Mouse (Mus musculus): ENCODE results near the gene Vmn2r5. TPM values are rescaled to one million over a fixed set of nuclear protein-coding genes. Genes with fewer than 3 reads are reported as not detected.
"Not testable (repeated sequence)": the region's sequence is repeated elsewhere in the genome, so short reads cannot be mapped to it uniquely, and the experiment has no call there.

The Vmn2r5 gene
- not detected in 2 replicates for total RNA-seq (2014; fragmentation: Nextera tagmentation)
- not detected in 2 replicates for total RNA-seq (2017)

DNA sequence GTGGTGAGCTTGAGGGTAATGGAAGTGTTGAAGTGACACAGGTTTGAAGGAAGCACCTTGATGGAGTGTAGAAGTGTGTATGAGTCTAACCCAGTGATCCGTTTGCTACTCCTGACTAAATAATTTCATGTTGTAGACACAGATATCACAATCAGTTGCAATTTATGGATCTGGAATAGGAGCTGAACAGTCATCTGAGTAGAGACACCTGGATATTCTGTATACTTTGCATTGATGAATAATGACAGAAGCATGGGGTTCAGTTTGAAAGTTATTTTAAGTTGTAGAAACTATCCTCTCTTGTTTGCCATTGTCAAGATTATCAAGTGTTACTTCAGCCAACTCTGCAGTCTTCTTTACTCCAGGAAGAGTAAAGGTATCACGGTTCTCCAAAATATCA lies at the start of gene Vmn2r5:
Vmn2r5 (minus strand) TSS at position 101 of the 400 bp plus-strand sequence.
- ATAC-seq (replicated peaks; ENCODE audit: low FRiP score, low TSS enrichment, poor library complexity, severe bottlenecking), result not testable (repeated sequence)

- ATAC-seq (replicated peaks; ENCODE audit: low FRiP score, low TSS enrichment, poor library complexity, severe bottlenecking), result not testable (repeated sequence)
These were observed 13.9 kb upstream of the Vmn2r5 start for GRCm38 (mm10) chr3:64523585-64523984.

Other genes with a start within 250 kb of the Vmn2r5 start
- gene Vmn2r3, start 220.1 kb downstream of the Vmn2r5 start, total RNA-seq (2014; fragmentation: Nextera tagmentation), result not detected in 2 replicates
- not detected in 2 replicates for gene Vmn2r3, start 220.1 kb downstream of the Vmn2r5 start, total RNA-seq (2017)
- gene Vmn2r4, start 94.5 kb downstream of the Vmn2r5 start, total RNA-seq (2014; fragmentation: Nextera tagmentation), result not detected in 2 replicates
- gene Vmn2r4, start 94.5 kb downstream of the Vmn2r5 start, total RNA-seq (2017), result not detected in 2 replicates
- gene Vmn2r6, start 56.0 kb upstream of the Vmn2r5 start, total RNA-seq (2014; fragmentation: Nextera tagmentation), result not detected in 2 replicates
- not detected in 2 replicates for gene Vmn2r6, start 56.0 kb upstream of the Vmn2r5 start, total RNA-seq (2017)